Mouse (Mus musculus) spleen, adult 2 months (tissue): Measurements from ENCODE around the gene C330021F23Rik. TPM values are rescaled to one million over a fixed set of nuclear protein-coding genes. Genes with fewer than 3 reads are reported as not detected.

Source experiments
- DNase-seq, 2 experiments: peaks; one replicate each; pipeline versions ENCODE4 v3.0.0 to v3.0.0-alpha.2; 2012 to 2021; ENCODE audit warnings: low spot score in 2 of 2, low read depth in 1 of 2
- H3K27ac ChIP-seq: fragments of 200-500 bp; 2 replicates; pipeline ENCODE4 v1.5.1; 2012; ENCODE audit warnings: low read length, inconsistent platforms; ENCODE audit not compliant: insufficient read depth
- H3K27me3 ChIP-seq: fragments of 200-500 bp; 2 replicates; pipeline ENCODE4 v1.6.1; 2012; ENCODE audit warnings: mild to moderate bottlenecking, moderate library complexity, low read length, inconsistent platforms; ENCODE audit not compliant: control insufficient read depth, insufficient read depth
- H3K36me3 ChIP-seq: fragments of 200-500 bp; 2 replicates; pipeline ENCODE4 v1.6.1; 2012; ENCODE audit warnings: mild to moderate bottlenecking, low read length, inconsistent platforms; ENCODE audit not compliant: control insufficient read depth, insufficient read depth
- H3K4me1 ChIP-seq: fragments of 200-500 bp; 2 replicates; pipeline ENCODE4 v1.6.1; 2011; ENCODE audit warnings: inconsistent platforms; ENCODE audit not compliant: control insufficient read depth, insufficient read depth, insufficient read length
- H3K4me3 ChIP-seq: fragments of 200-500 bp; 2 replicates; pipeline ENCODE4 v1.5.1; 2011; ENCODE audit warnings: mild to moderate bottlenecking, inconsistent platforms; ENCODE audit not compliant: insufficient read depth, insufficient read length; ENCODE audit errors: extremely low read depth
- CTCF ChIP-seq: fragments of 200-500 bp; IDR thresholded peaks from 2 replicates; pipeline ENCODE4 v1.5.1; 2011; ENCODE audit warnings: mild to moderate bottlenecking, inconsistent platforms; ENCODE audit not compliant: insufficient read depth, insufficient read length, insufficient replicate concordance; ENCODE audit errors: extremely low read depth
- POLR2A ChIP-seq: fragments of 200-500 bp; IDR thresholded peaks from 2 replicates; pipeline ENCODE4 v1.6.1; 2011; ENCODE audit warnings: low read depth, low read length, inconsistent platforms
- WGBS: fragments of 180-500 bp; shearing (Covaris S2); methylation state at CpG from one replicate; pipeline ENCODE4 v1.1.7; 2018; 5-methylcytosine and 5-hydroxymethylcytosine counted together
- polyA plus RNA-seq: library from polyadenylated mRNA; depleted of rRNA; stranded (reverse); fragments of >200 nt; gene quantifications from 2 replicates; pipeline ENCODE4 v1.2.3, GENCODE M21; 2012

C330021F23Rik gene
- polyA plus RNA-seq, 1 experiment = not detected

DNA sequence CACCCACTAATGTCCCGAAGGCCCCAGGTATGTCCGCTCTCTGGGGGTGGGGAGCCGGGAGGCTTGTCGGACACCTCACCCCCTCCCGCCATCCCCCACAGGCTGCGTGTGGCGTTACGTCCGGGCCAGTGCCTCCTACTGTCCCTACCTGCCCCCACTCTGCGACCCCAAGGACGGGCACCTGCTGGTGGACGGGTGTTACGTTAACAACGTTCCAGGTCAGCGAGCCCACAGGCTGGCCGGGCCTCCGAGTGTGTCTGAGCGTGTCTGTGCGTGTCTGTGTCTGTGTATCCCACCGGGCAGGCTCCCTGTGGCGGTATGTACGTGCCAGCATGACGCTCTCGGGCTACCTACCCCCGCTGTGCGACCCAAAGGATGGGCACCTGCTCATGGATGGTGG, 30.1 kb upstream of the C330021F23Rik start:
- no peak for DNase-seq

DNA sequence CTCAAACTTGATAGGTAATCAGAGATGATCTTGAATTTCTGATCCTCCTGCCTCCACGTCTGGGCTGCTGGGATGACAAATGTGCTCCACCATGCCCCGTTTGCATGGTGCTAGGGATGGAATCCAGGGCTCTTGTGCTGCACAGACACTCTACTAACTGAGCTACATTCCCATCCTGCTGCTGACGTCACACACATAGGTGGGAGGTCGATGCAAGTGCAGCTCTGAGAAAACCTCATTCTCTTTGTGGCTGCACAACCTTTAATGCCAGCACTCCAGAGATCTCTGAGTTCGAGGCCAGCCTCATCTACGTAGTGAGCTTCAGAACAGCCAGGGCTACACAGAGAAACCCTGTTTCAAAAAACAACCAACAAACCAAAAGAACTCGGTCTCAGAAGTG, 28.6 kb upstream of the C330021F23Rik start:
- DNase-seq = no peak
- H3K27me3 ChIP-seq = no peaks in the 10 kb centered on the region
- H3K36me3 ChIP-seq = peaks cover 33% of the 10 kb centered on the region
- H3K27ac ChIP-seq = no peak overlapping the region
- 90% methylated on average over 7 of the region's 7 CpGs for WGBS
- H3K4me3 ChIP-seq = no peak overlapping the region
- no peaks in the 10 kb centered on the region for H3K4me1 ChIP-seq
- TF ChIP-seq POLR2A (no peak), CTCF (no peak)

More for the DNA sequence above, 30.1 kb upstream of the C330021F23Rik start:
- Histone ChIP-seq H3K27ac (no peak overlapping the region), H3K36me3 (peaks cover 24% of the 10 kb centered on the region), H3K27me3 (no peaks in the 10 kb centered on the region), H3K4me1 (no peaks in the 10 kb centered on the region), H3K4me3 (no peak overlapping the region)
- WGBS = 98% methylated on average over 26 of the region's 26 CpGs
- no peak for TF ChIP-seq CTCF
- no peak for TF ChIP-seq POLR2A

DNA sequence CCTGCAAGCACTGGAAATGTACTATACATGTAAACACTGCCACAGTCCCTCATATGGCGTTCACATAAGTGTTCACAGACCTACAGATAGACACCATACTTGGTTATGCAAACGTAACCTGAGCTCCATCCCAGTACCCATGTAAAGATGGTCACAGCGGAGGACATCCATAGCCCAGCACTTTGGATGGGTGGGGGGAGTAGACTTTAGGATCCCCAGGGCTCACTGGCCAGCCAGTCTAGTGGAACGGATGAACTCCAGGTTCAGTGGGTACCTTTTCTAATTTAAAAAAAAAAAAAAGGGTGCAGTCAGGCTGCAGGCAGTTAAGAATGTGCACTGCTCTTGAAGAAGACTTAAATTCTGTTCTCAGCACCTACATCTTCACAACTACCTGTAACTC, 27.7 kb upstream of the C330021F23Rik start:
- TF ChIP-seq CTCF (no peak), POLR2A (no peak)
- WGBS = 94% methylated on average over 4 of the region's 4 CpGs
- peaks cover 36% of the 10 kb centered on the region for H3K36me3 ChIP-seq
- no peak overlapping the region for H3K4me3 ChIP-seq
- DNase-seq = no peak
- H3K4me1 ChIP-seq = no peaks in the 10 kb centered on the region
- H3K27me3 ChIP-seq = no peaks in the 10 kb centered on the region
- H3K27ac ChIP-seq = no peak overlapping the region

DNA sequence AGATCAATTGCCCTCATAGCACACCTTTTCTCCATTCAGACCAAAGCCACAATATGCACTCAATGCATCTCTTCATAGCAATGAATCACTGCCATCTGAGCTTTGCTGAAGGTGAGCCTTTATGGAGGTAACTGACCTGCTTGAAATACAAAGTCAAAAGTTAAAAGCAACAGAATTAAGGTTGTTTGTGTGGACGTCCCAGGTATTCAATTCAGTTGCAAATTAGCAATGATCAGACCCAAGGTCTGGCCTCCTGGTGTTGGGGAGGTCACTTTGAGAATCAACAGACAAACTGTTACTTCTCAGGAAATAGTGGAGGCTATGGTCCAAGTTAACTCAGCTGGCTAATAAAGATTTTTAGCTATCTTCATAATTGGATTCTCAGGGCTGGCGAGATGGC, 21.3 kb upstream of the C330021F23Rik start:
- no peaks in the 10 kb centered on the region for H3K27me3 ChIP-seq
- no peak overlapping the region for H3K27ac ChIP-seq
- no peak for TF ChIP-seq CTCF
- TF ChIP-seq POLR2A = no peak
- H3K36me3 ChIP-seq = peaks cover 15% of the 10 kb centered on the region
- H3K4me3 ChIP-seq = no peak overlapping the region
- no peak for DNase-seq
- H3K4me1 ChIP-seq = no peaks in the 10 kb centered on the region
- 93% methylated on average over 2 of the region's 2 CpGs for WGBS

DNA sequence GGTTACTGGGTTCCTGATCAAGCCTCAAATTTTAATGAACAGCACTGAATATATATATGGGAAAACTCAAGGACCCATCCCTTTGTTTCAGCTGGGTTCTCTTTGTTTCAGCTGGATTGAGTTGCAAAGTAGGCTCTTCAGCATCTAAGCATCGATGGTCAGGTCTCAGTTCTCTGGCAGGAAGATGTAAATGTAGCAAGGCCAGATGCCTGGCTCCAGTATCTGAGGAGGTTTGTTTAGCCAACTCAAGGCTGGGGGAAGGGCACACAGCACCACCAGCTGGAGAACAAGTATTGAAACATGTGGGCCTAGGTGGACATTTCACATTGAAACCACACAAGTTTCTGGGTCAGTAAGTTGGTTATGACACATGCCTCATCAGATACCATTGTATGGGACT, 15.6 kb upstream of the C330021F23Rik start:
- TF ChIP-seq POLR2A = no peak
- TF ChIP-seq CTCF = no peak
- no peaks in the 10 kb centered on the region for H3K4me1 ChIP-seq
- H3K4me3 ChIP-seq = no peak overlapping the region
- H3K27ac ChIP-seq = no peak overlapping the region
- no peak for DNase-seq
- H3K27me3 ChIP-seq = no peaks in the 10 kb centered on the region
- 89% methylated on average over 1 of the region's 1 CpGs for WGBS
- H3K36me3 ChIP-seq = no peaks in the 10 kb centered on the region

DNA sequence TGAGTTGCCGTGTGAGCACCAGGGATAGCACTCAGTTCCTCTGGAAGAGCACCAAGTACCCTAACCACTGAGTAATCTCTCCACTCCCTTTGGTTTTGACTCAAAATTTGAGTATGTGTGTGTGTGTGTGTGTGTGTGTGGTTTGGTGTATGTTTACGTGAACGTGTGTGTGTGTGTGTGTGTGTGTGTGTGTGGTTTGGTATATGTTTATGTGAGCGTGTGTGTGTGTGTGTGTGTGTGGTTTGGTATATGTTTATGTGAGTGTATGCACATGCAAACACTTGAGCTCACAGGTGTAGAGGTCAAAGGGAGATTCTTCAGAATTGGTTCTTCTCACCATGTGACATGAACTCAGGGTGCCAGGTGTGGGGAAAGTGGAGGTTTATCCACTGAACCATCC, 11.7 kb upstream of the C330021F23Rik start:
- 57% methylated on average over 4 of the region's 4 CpGs for WGBS
- Histone ChIP-seq H3K36me3 (no peaks in the 10 kb centered on the region), H3K27ac (no peak overlapping the region)

DNA sequence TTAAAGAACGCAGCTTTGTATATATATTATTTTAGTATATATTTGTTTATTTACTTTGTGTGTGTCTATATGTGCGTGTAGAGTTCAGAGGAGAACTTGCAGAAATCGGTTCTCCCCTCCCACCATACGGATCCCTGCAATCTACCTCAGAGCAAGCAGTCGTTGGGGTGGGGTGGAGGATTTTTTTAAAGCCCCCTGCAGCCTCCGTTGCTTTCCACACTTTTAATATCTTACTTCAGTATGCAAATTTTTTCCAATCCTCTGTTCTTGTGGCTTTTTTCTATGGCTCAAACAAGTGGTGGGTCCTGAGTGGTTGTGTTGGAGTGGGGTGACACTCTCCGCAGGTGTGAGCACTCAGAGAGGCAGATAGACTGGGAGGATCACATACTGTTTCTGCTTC, 588 bp downstream of the C330021F23Rik start:
- H3K36me3 ChIP-seq = no peaks in the 10 kb centered on the region
- H3K4me3 ChIP-seq = no peak overlapping the region
- TF ChIP-seq CTCF (no peak), POLR2A (no peak)
- H3K27ac ChIP-seq = no peak overlapping the region
- no peak for DNase-seq
- H3K27me3 ChIP-seq = no peaks in the 10 kb centered on the region
- whole genome bisulfite sequencing = 40% methylated on average over 7 of the region's 7 CpGs
- H3K4me1 ChIP-seq = no peaks in the 10 kb centered on the region

More for the DNA sequence above, 11.7 kb upstream of the C330021F23Rik start:
- H3K4me1 ChIP-seq = no peaks in the 10 kb centered on the region
- DNase-seq = no peak
- no peak overlapping the region for H3K4me3 ChIP-seq
- TF ChIP-seq CTCF (no peak), POLR2A (no peak)
- no peaks in the 10 kb centered on the region for H3K27me3 ChIP-seq
